Mouse (Mus musculus) intestine, embryonic 14.5 days (tissue): ENCODE results near the gene Lmtk2. TPM values are rescaled to one million over a fixed set of nuclear protein-coding genes. Genes with fewer than 3 reads are reported as not detected.

Source experiments
- ATAC-seq: fragments of 200-750 bp; cut with Nextera tagmentation; replicated peaks from 2 replicates; pipeline ENCODE4 v1.8.0; 2017; ENCODE audit warnings: low read depth, moderate number of reproducible peaks, moderate TSS enrichment, moderate library complexity; ENCODE audit not compliant: low FRiP score, low TSS enrichment
- DNase-seq: peaks from one replicate; pipeline ENCODE4 v3.0.0-alpha.2; 2018; ENCODE audit warnings: low spot score
- H3K27ac ChIP-seq: fragments of 300-500 bp; sonication (generic); 2 replicates; pipeline ENCODE4 v1.5.1; 2014; ENCODE audit warnings: low read depth, mild to moderate bottlenecking, control low read depth
- H3K27me3 ChIP-seq: fragments of 300-500 bp; sonication (generic); replicated peaks from 2 replicates; pipeline ENCODE4 v1.6.1; 2014; ENCODE audit warnings: low read length, control low read depth; ENCODE audit not compliant: control insufficient read depth, insufficient read depth
- H3K36me3 ChIP-seq: fragments of 300-500 bp; sonication (generic); 2 replicates; pipeline ENCODE4 v1.6.1; 2014; ENCODE audit warnings: low read length, control low read depth; ENCODE audit not compliant: control insufficient read depth, insufficient read depth
- H3K4me1 ChIP-seq: fragments of 300-500 bp; sonication (generic); replicated peaks from 2 replicates; pipeline ENCODE4 v1.6.1; 2014; ENCODE audit warnings: low read length, control low read depth, mixed read lengths; ENCODE audit not compliant: control insufficient read depth, insufficient read depth
- H3K4me2 ChIP-seq: fragments of 300-500 bp; sonication (generic); 2 replicates; pipeline ENCODE4 v1.6.1; 2014; ENCODE audit warnings: low read length
- H3K4me3 ChIP-seq: fragments of 300-500 bp; sonication (generic); 2 replicates; pipeline ENCODE4 v1.5.1; 2014; ENCODE audit warnings: low read depth, low read length, control low read depth, mixed read lengths
- H3K9ac ChIP-seq: fragments of 300-500 bp; sonication (generic); 2 replicates; pipeline ENCODE4 v1.6.1; 2014; ENCODE audit warnings: mild to moderate bottlenecking, low read length
- H3K9me3 ChIP-seq: fragments of 300-500 bp; sonication (generic); 2 replicates; pipeline ENCODE4 v1.6.1; 2016; ENCODE audit warnings: low read length, control low read depth; ENCODE audit not compliant: control insufficient read depth
- WGBS: fragments of 180-500 bp; shearing (Covaris S2); extraction: QIAGEN DNeasy Blood & Tissue Kit; methylation state at CpG from one replicate; pipeline ENCODE4 v1.1.7; 2014; 5-methylcytosine and 5-hydroxymethylcytosine counted together
- polyA plus RNA-seq: library from polyadenylated mRNA; unstranded; fragments of >200 nt; fragmentation: Nextera tagmentation; extraction: Ambion mirVana; gene quantifications from 2 replicates; pipeline ENCODE4 v1.2.1, GENCODE M21; 2014

Gene Lmtk2
- polyA plus RNA-seq, 1 experiment from 2014 or later = 5.9 TPM

- Histone ChIP-seq H3K9ac (no peak overlapping the region), H3K27ac (no peak overlapping the region), H3K27me3 (no peaks in the 10 kb centered on the region), H3K36me3 (peaks cover 26% of the 10 kb centered on the region; the same call in 1 of the 2 replicates), H3K4me2 (no peak overlapping the region), H3K4me3 (no peak overlapping the region), H3K9me3 (no peaks in the 10 kb centered on the region; the same call in 1 of the 2 replicates), H3K4me1 (no peaks in the 10 kb centered on the region)
- WGBS = 92% methylated on average over 12 of the region's 12 CpGs
- no peak for ATAC-seq
- no peak for DNase-seq
These were observed 104.1 kb downstream of the Lmtk2 start for GRCm38 (mm10) chr5:144204303-144204702.

- H3K9me3 ChIP-seq = no peaks in the 10 kb centered on the region; the same call in 1 of the 2 replicates
- ATAC-seq = no peak
- no peak overlapping the region for H3K9ac ChIP-seq
- no peak overlapping the region for H3K4me2 ChIP-seq
- peaks cover 26% of the 10 kb centered on the region; the same call in 1 of the 2 replicates for H3K36me3 ChIP-seq
- no peaks in the 10 kb centered on the region for H3K27me3 ChIP-seq
- no peaks in the 10 kb centered on the region for H3K4me1 ChIP-seq
- H3K4me3 ChIP-seq = no peak overlapping the region
- DNase-seq = no peak
- 81% methylated on average over 10 of the region's 10 CpGs for WGBS
- H3K27ac ChIP-seq = no peak overlapping the region
These were observed 104.7 kb downstream of the Lmtk2 start for GRCm38 (mm10) chr5:144204911-144205310.

- H3K27me3 ChIP-seq = no peaks in the 10 kb centered on the region
- ATAC-seq = no peak
- 95% methylated on average over 15 of the region's 15 CpGs for WGBS
- no peak for DNase-seq
- peaks cover 34% of the 10 kb centered on the region for H3K36me3 ChIP-seq
- H3K4me2 ChIP-seq = no peak overlapping the region
- H3K4me3 ChIP-seq = no peak overlapping the region
- H3K9ac ChIP-seq = no peak overlapping the region
- H3K4me1 ChIP-seq = no peaks in the 10 kb centered on the region
- no peaks in the 10 kb centered on the region; the same call in 1 of the 2 replicates for H3K9me3 ChIP-seq
- no peak overlapping the region for H3K27ac ChIP-seq
These were observed 105.8 kb downstream of the Lmtk2 start for GRCm38 (mm10) chr5:144206069-144206468.

GRCm38 (mm10) chr5:144207478-144207877 lies 107.2 kb downstream of the Lmtk2 start:
- Histone ChIP-seq H3K9ac (no peak overlapping the region), H3K9me3 (no peaks in the 10 kb centered on the region; the same call in 1 of the 2 replicates), H3K27ac (no peak overlapping the region), H3K27me3 (no peaks in the 10 kb centered on the region), H3K4me2 (no peak overlapping the region), H3K4me3 (no peak overlapping the region), H3K36me3 (peaks cover 40% of the 10 kb centered on the region), H3K4me1 (no peaks in the 10 kb centered on the region)
- WGBS = 49% methylated on average over 11 of the region's 11 CpGs
- ATAC-seq (no peak), DNase-seq (peak; percentile 70)

- Histone ChIP-seq H3K4me1 (no peaks in the 10 kb centered on the region), H3K4me3 (no peak overlapping the region), H3K27ac (no peak overlapping the region), H3K9me3 (no peaks in the 10 kb centered on the region), H3K4me2 (no peak overlapping the region), H3K27me3 (no peaks in the 10 kb centered on the region), H3K36me3 (peaks cover 33% of the 10 kb centered on the region), H3K9ac (no peak overlapping the region)
- WGBS = 27% methylated on average over 7 of the region's 7 CpGs
- DNase-seq (peak; percentile 79), ATAC-seq (no peak)
These were observed 114.2 kb downstream of the Lmtk2 start for GRCm38 (mm10) chr5:144214453-144214852.

- Histone ChIP-seq H3K4me3 (no peak overlapping the region), H3K27ac (no peak overlapping the region)
- 89% methylated on average over 2 of the region's 2 CpGs for WGBS
These were observed 115.8 kb downstream of the Lmtk2 start for GRCm38 (mm10) chr5:144215992-144216391.

GRCm38 (mm10) chr5:144218061-144218460 lies 117.8 kb downstream of the Lmtk2 start:
- Histone ChIP-seq H3K27me3 (no peaks in the 10 kb centered on the region), H3K9ac (no peak overlapping the region), H3K9me3 (no peaks in the 10 kb centered on the region), H3K4me2 (no peak overlapping the region), H3K36me3 (peaks cover 12% of the 10 kb centered on the region; the same call in 1 of the 2 replicates), H3K4me3 (no peak overlapping the region), H3K4me1 (peaks cover 7% of the 10 kb centered on the region), H3K27ac (no peak overlapping the region)
- ATAC-seq (no peak), DNase-seq (no peak)
- 86% methylated on average over 7 of the region's 7 CpGs for WGBS

More at GRCm38 (mm10) chr5:144215992-144216391, 115.8 kb downstream of the Lmtk2 start:
- H3K4me1 ChIP-seq = no peaks in the 10 kb centered on the region
- H3K27me3 ChIP-seq = no peaks in the 10 kb centered on the region
- ATAC-seq (no peak), DNase-seq (no peak)
- no peaks in the 10 kb centered on the region for H3K9me3 ChIP-seq
- H3K9ac ChIP-seq = no peak overlapping the region
- no peak overlapping the region for H3K4me2 ChIP-seq
- H3K36me3 ChIP-seq = peaks cover 22% of the 10 kb centered on the region

GRCm38 (mm10) chr5:144219306-144219705 lies 119.1 kb downstream of the Lmtk2 start:
- Histone ChIP-seq H3K4me1 (peaks cover 11% of the 10 kb centered on the region), H3K36me3 (0 out of 2 replicates have a peak, but pooled peaks cover 3% of the 10 kb centered on the region), H3K4me3 (no peak overlapping the region), H3K9ac (no peak overlapping the region), H3K27me3 (no peaks in the 10 kb centered on the region), H3K9me3 (no peaks in the 10 kb centered on the region), H3K27ac (no peak overlapping the region), H3K4me2 (no peak overlapping the region)
- no peak for DNase-seq
- 78% methylated on average over 12 of the region's 12 CpGs for WGBS
- ATAC-seq = no peak

- H3K4me2 ChIP-seq = no peak overlapping the region
- no peaks in the 10 kb centered on the region for H3K9me3 ChIP-seq
- ATAC-seq = no peak
- 0 out of 2 replicates have a peak, but pooled peaks cover 3% of the 10 kb centered on the region for H3K36me3 ChIP-seq
- peaks cover 13% of the 10 kb centered on the region for H3K4me1 ChIP-seq
- no peak for DNase-seq
- 91% methylated on average over 5 of the region's 5 CpGs for WGBS
- H3K4me3 ChIP-seq = no peak overlapping the region
- no peak overlapping the region for H3K9ac ChIP-seq
- 0 out of 2 replicates have a peak, but pooled peaks cover 1% of the 10 kb centered on the region for H3K27me3 ChIP-seq
- H3K27ac ChIP-seq = no peak overlapping the region
These were observed 119.7 kb downstream of the Lmtk2 start for GRCm38 (mm10) chr5:144219936-144220335.
